Mouse (Mus musculus) lung, postnatal 0 days (tissue): ENCODE measurements around the gene Dusp10.

ENCODE experiments used
- CTCF ChIP-seq: IDR thresholded peaks from 2 replicates; pipeline ENCODE4 v1.5.1; 2016; ENCODE audit warnings: antibody characterized with exemption, mild to moderate bottlenecking
- EP300 ChIP-seq: IDR thresholded peaks from 2 replicates; pipeline ENCODE4 v1.6.1; 2016; ENCODE audit warnings: antibody characterized with exemption, mild to moderate bottlenecking, control low read depth

GRCm38 (mm10) chr1:184052331-184052730, 39.2 kb downstream of the Dusp10 start:
- TF ChIP-seq CTCF (no peak), EP300 (no peak)
